ENCODE assay signal across 9 mouse cellular contexts in the genomic region with DNA sequence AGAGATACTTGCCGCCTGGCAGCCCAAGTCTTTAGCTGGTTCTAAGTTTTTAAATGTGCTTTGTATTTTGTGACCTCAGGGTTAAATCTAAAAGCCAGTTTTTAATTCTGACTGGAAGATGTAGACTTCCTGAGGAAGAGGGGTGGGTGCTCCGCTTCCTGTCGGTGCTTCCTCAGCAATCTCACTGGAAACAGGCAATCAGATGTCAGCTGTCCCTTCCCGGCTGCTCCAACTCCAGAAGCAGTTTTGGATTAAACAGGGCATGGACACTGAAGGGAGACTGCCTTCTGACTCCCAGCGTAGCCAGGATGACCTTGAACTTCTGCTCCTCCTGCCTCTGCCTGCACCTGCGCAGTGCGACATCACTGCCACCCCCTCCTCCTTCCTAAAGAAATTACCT. TPM values are rescaled to one million over a fixed set of nuclear protein-coding genes. Genes with fewer than 3 reads are reported as not detected.
DNase-seq lines count a peak whose midpoint lies in the region; ATAC-seq and TF ChIP-seq lines count a peak whose summit lies in the region.
"Had no signal": no experiment of that assay in that cellular context is flagged by ENCODE, and none has a peak within 500 bp of the region (broad histone marks: within the 10 kb centered on the region; RNA-seq: fewer than 3 reads in every experiment).

No protein-coding gene starts in this region.

- TF ChIP-seq CTCF in lung, postnatal 0 days (IDR thresholded peaks at IDR 0.05): no peak
- no peak for TF ChIP-seq CTCF in lung, adult 2 months (IDR thresholded peaks at IDR 0.05; ENCODE audit: insufficient read depth, low read length)
- no peak for TF ChIP-seq CTCF in kidney, postnatal 0 days (IDR thresholded peaks at IDR 0.05; ENCODE audit: low read depth)

- peak; percentile 94 for DNase-seq in heart, adult 11 months
- no peak for DNase-seq in heart, postnatal 14 days
- DNase-seq in lung, postnatal 0 days (ENCODE audit: low spot score): peak; percentile 41
- no peak for DNase-seq in lung, adult 2 months
- DNase-seq in kidney, postnatal 0 days (ENCODE audit: low spot score): peak; percentile 61
- no peak for DNase-seq in hindbrain, embryonic 11.5 days (ENCODE audit: low spot score)
- no peak for DNase-seq in thymus, adult 18-20 months
- DNase-seq: cerebellum, adult 2 months had no signal

- H3K4me3 ChIP-seq in lung, postnatal 0 days (ENCODE audit: low read depth, low read length): no peak overlapping the region
- H3K4me3 ChIP-seq in lung, adult 2 months (replicated peaks; ENCODE audit: extremely low read depth, low read depth, low read length): no peak overlapping the region
- H3K4me3 ChIP-seq in kidney, postnatal 0 days (replicated peaks; ENCODE audit: low read depth, low read length): no peak overlapping the region
- no peak overlapping the region for H3K4me3 ChIP-seq in hindbrain, embryonic 11.5 days (ENCODE audit: low read depth, low read length)
- H3K4me3 ChIP-seq: hindbrain, embryonic 15.5 days had no signal

- TF ChIP-seq EP300 in lung, postnatal 0 days (IDR thresholded peaks at IDR 0.05): 0 out of 2 replicates have a peak, but pooled peaks have one; percentile 16

- H3K27ac ChIP-seq in lung, postnatal 0 days (ENCODE audit: low read length): no peak overlapping the region; the same call in 1 of the 2 replicates
- H3K27ac ChIP-seq in kidney, postnatal 0 days: 0 out of 2 replicates have a peak overlapping the region, but pooled peaks have one; percentile 36
- H3K27ac ChIP-seq in hindbrain, embryonic 11.5 days (ENCODE audit: low read depth, low read length): no peak overlapping the region
- H3K27ac ChIP-seq: hindbrain, embryonic 15.5 days had no signal

- peak; percentile 52 for ATAC-seq in lung, postnatal 0 days
- no peak for ATAC-seq in kidney, postnatal 0 days (replicated peaks; ENCODE audit: low FRiP score, low read depth)
- ATAC-seq in hindbrain, embryonic 11.5 days (ENCODE audit: low FRiP score): no peak

- H3K36me3 ChIP-seq in lung, postnatal 0 days (ENCODE audit: insufficient read depth, low read length): 0 out of 2 replicates have a peak, but pooled peaks cover 19% of the 10 kb centered on the region
- H3K36me3 ChIP-seq in kidney, postnatal 0 days (ENCODE audit: insufficient read depth, low read length): peaks cover 13% of the 10 kb centered on the region
- no peaks in the 10 kb centered on the region for H3K36me3 ChIP-seq in hindbrain, embryonic 11.5 days (ENCODE audit: control insufficient read depth, insufficient read depth, low read length)

- no peak overlapping the region for H3K9ac ChIP-seq in lung, postnatal 0 days (replicated peaks; ENCODE audit: low read depth)
- H3K9ac ChIP-seq in kidney, postnatal 0 days (ENCODE audit: low read depth, low read length): no peak overlapping the region
- H3K9ac ChIP-seq in hindbrain, embryonic 11.5 days (ENCODE audit: low read depth, low read length): no peak overlapping the region
- H3K9ac ChIP-seq: hindbrain, embryonic 15.5 days had no signal

- TF ChIP-seq POLR2A in lung, adult 2 months (IDR thresholded peaks at IDR 0.05; ENCODE audit: borderline replicate concordance, extremely low read depth, low read depth, low read length): no peak

- intact Hi-C loops in heart, postnatal 14 days (cut with DNase I): no loop called here

- no peaks in the 10 kb centered on the region for H3K27me3 ChIP-seq in lung, postnatal 0 days (replicated peaks; ENCODE audit: insufficient read depth, low read length)
- no peaks in the 10 kb centered on the region for H3K27me3 ChIP-seq in kidney, postnatal 0 days (ENCODE audit: insufficient read depth, low read length)
- H3K27me3 ChIP-seq in hindbrain, embryonic 11.5 days (ENCODE audit: control insufficient read depth, insufficient read depth, low read length): no peaks in the 10 kb centered on the region
- H3K27me3 ChIP-seq: hindbrain, embryonic 15.5 days had no signal

- H3K4me2 ChIP-seq in lung, postnatal 0 days (replicated peaks; ENCODE audit: low read depth, low read length): no peak overlapping the region
- H3K4me2 ChIP-seq in kidney, postnatal 0 days (ENCODE audit: low read length): no peak overlapping the region
- H3K4me2 ChIP-seq in hindbrain, embryonic 11.5 days (replicated peaks; ENCODE audit: low read depth, low read length): no peak overlapping the region
- H3K4me2 ChIP-seq: hindbrain, embryonic 15.5 days had no signal

- WGBS in lung, postnatal 0 days: 55% methylated on average over 7 of the region's 7 CpGs
- WGBS in lung, adult 2 months: 52% methylated on average over 7 of the region's 7 CpGs
- 72% methylated on average over 7 of the region's 7 CpGs for WGBS in kidney, postnatal 0 days
- WGBS in hindbrain, embryonic 11.5 days: 81% methylated on average over 7 of the region's 7 CpGs

- H3K9me3 ChIP-seq in lung, postnatal 0 days (ENCODE audit: low read length): no peaks in the 10 kb centered on the region
- H3K9me3 ChIP-seq in kidney, postnatal 0 days (replicated peaks; ENCODE audit: low read length): no peaks in the 10 kb centered on the region
- H3K9me3 ChIP-seq in hindbrain, embryonic 11.5 days (ENCODE audit: control insufficient read depth, low read length): no peaks in the 10 kb centered on the region
- H3K9me3 ChIP-seq: hindbrain, embryonic 15.5 days had no signal

- H3K4me1 ChIP-seq in lung, postnatal 0 days (ENCODE audit: insufficient read depth, low read depth, low read length): no peaks in the 10 kb centered on the region
- H3K4me1 ChIP-seq in lung, adult 2 months (ENCODE audit: control insufficient read depth, insufficient read depth, low read length): no peaks in the 10 kb centered on the region
- H3K4me1 ChIP-seq in kidney, postnatal 0 days (replicated peaks; ENCODE audit: insufficient read depth, low read length): no peaks in the 10 kb centered on the region
- no peaks in the 10 kb centered on the region for H3K4me1 ChIP-seq in hindbrain, embryonic 11.5 days (replicated peaks; ENCODE audit: control insufficient read depth, insufficient read depth, low read length)

RNA-seq across cellular contexts. Expression of a gene that starts 26.3 kb away (rescaled TPM):
- total RNA-seq in heart, postnatal 14 days (2021): 10 to 100 TPM; 38.0 to 38.9 TPM
- polyA plus RNA-seq in lung, postnatal 0 days (2015; fragmentation: Nextera tagmentation; extraction: Ambion mirVana): 12.7 and 13.7 TPM in 2 replicates
- 20.0 and 27.3 TPM in 2 replicates for polyA plus RNA-seq in lung, adult 2 months (2012; rRNA removed)
- 17.2 and 18.1 TPM in 2 replicates for polyA plus RNA-seq in kidney, postnatal 0 days (2015; fragmentation: Nextera tagmentation; extraction: Ambion mirVana)
- 9.8 and 10.7 TPM in 2 replicates for polyA plus RNA-seq in hindbrain, embryonic 11.5 days (2014; fragmentation: Nextera tagmentation; extraction: Ambion mirVana)

Comparison
In these comparisons a context has a peak if more than half of its experiments do, and no peak if none do; other contexts are left out.
1. DNase-seq: peak in heart, adult 11 months (single experiment), lung, postnatal 0 days (single experiment) and kidney, postnatal 0 days (single experiment); none in heart, postnatal 14 days (0 of 2), lung, adult 2 months (single experiment), hindbrain, embryonic 11.5 days (single experiment) and thymus, adult 18-20 months (0 of 2).